Mouse (Mus musculus) cortical plate, adult 2 months (tissue): ENCODE results near the gene Ildr2.

Experiments
- CTCF ChIP-seq: fragments of 200-500 bp; IDR thresholded peaks from 2 replicates; pipeline ENCODE4 v1.5.1; 2011; ENCODE audit warnings: mild to moderate bottlenecking, control low read depth, low read length; ENCODE audit not compliant: insufficient read depth; ENCODE audit errors: extremely low read depth
- POLR2A ChIP-seq: fragments of 200-500 bp; IDR thresholded peaks from 2 replicates; pipeline ENCODE4 v1.6.1; 2011; ENCODE audit warnings: mild to moderate bottlenecking, low read length, control low read depth; ENCODE audit not compliant: insufficient read depth; ENCODE audit errors: extremely low read depth

GRCm38 (mm10) chr1:166266918-166267317 is 13.0 kb downstream of the Ildr2 start:
- no peak for TF ChIP-seq CTCF
- TF ChIP-seq POLR2A = no peak
